Mouse (Mus musculus) bone marrow, adult 2 months (tissue): ENCODE results near the gene Cmtr2.

Experiments
- CTCF ChIP-seq: fragments of 200-500 bp; IDR thresholded peaks from 2 replicates; pipeline ENCODE4 v1.5.1; 2011; ENCODE audit warnings: low read length, control low read depth; ENCODE audit not compliant: control insufficient read depth, insufficient read depth
- POLR2A ChIP-seq: fragments of 200-500 bp; IDR thresholded peaks from 2 replicates; pipeline ENCODE4 v1.6.1; 2011; ENCODE audit warnings: low read depth, mild to moderate bottlenecking, control low read depth, low read length, borderline replicate concordance; ENCODE audit not compliant: control insufficient read depth

DNA sequence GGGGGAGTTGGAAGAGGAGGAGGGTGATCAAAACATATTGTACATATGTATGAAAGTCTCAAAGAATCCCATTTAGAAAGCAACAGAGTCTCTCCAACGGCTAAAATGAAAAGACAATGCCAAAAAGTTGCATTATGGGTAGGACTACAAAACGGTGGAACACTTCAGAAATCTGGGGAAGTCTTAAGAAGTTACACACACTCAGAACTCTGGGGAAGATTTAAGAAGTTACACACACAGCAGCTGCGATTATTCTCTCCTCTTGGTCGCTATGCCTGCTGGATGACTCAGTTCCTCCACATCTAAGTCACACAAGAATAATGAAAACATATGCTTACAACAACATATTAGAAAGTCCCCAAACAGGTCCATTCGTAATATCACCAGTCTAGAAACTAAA, 788 bp downstream of the Cmtr2 start:
- TF ChIP-seq CTCF, result no peak
- no peak for TF ChIP-seq POLR2A
